Mouse (Mus musculus) liver, postnatal 0 days (tissue): ENCODE measurements around the gene Bid.

Experiments
- CTCF ChIP-seq: sonication (generic); IDR thresholded peaks from 2 replicates; pipeline ENCODE4 v1.5.1; 2016; ENCODE audit warnings: antibody characterized with exemption, low read depth
- EP300 ChIP-seq: IDR thresholded peaks from 2 replicates; pipeline ENCODE4 v1.6.1; 2016; ENCODE audit warnings: antibody characterized with exemption, low read depth, mild to moderate bottlenecking

- TF ChIP-seq CTCF (no peak), EP300 (no peak)
These were observed 40.7 kb upstream of the Bid start for GRCm38 (mm10) chr6:120957331-120957730.
